Mouse (Mus musculus) bone marrow macrophage, adult 2 months (primary cell): ENCODE results near the gene Cryl1.

Experiments
- CTCF ChIP-seq: IDR thresholded peaks from 2 replicates; pipeline ENCODE4 v1.5.1; 2012; ENCODE audit warnings: low read depth, mild to moderate bottlenecking, low read length, moderate library complexity
- POLR2A ChIP-seq: IDR thresholded peaks from 2 replicates; pipeline ENCODE4 v1.6.1; 2012; ENCODE audit warnings: mild to moderate bottlenecking, low read depth, low read length, borderline replicate concordance

DNA sequence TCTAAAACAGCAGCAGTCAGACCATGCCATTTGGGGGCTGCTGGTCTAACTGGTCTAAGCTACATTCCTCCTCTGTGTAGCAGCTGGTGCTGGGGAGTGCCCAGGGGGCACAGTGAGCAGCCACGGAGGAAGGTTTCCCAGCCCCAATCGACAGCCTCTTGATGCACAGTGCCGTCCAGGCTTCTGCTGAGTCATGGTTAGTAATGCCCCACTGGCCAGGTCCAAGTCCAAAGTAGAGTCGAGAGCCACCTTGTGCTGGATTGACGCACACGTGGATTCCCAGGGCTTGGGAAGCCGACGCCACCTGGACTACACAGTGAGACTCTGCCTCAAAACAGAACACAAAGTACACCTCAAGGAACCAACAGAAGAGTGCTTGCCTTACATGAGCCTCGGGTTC is 21.4 kb downstream of the Cryl1 start:
- TF ChIP-seq POLR2A (no peak), CTCF (no peak)
